Mouse (Mus musculus) hindbrain, embryonic 10.5 days (tissue): ENCODE data around the gene Asf1b. TPM values are rescaled to one million over a fixed set of nuclear protein-coding genes. Genes with fewer than 3 reads are reported as not detected.
"Not testable (repeated sequence)": the region's sequence is repeated elsewhere in the genome, so short reads cannot be mapped to it uniquely, and the experiment has no call there.

Experiments
- DNase-seq: peaks from one replicate; pipeline ENCODE4 v3.0.0-alpha.2; 2017; ENCODE audit warnings: low spot score
- H3K27ac ChIP-seq: fragments of 300-500 bp; sonication (generic); 2 replicates; pipeline ENCODE4 v1.5.1; 2016; ENCODE audit warnings: mild to moderate bottlenecking, moderate library complexity
- H3K27me3 ChIP-seq: fragments of 300-500 bp; sonication (generic); 2 replicates; pipeline ENCODE4 v1.6.1; 2016; ENCODE audit warnings: mild to moderate bottlenecking; ENCODE audit not compliant: poor library complexity, insufficient read depth, severe bottlenecking
- H3K36me3 ChIP-seq: fragments of 300-500 bp; sonication (generic); 2 replicates; pipeline ENCODE4 v1.6.1; 2016; ENCODE audit warnings: mild to moderate bottlenecking, moderate library complexity
- H3K4me1 ChIP-seq: fragments of 300-500 bp; sonication (generic); replicated peaks from 2 replicates; pipeline ENCODE4 v1.6.1; 2016; ENCODE audit warnings: mild to moderate bottlenecking
- H3K4me3 ChIP-seq: fragments of 300-500 bp; sonication (generic); 2 replicates; pipeline ENCODE4 v1.5.1; 2016; ENCODE audit warnings: mild to moderate bottlenecking, moderate library complexity
- H3K9me3 ChIP-seq: fragments of 300-500 bp; sonication (generic); 2 replicates; pipeline ENCODE4 v1.6.1; 2016; ENCODE audit warnings: mild to moderate bottlenecking, moderate library complexity
- WGBS: fragments of 180-500 bp; shearing (Covaris S2); methylation state at CpG from one replicate; pipeline ENCODE4 v1.1.7; 2016; 5-methylcytosine and 5-hydroxymethylcytosine counted together
- polyA plus RNA-seq: library from polyadenylated mRNA; unstranded; fragments of >200 nt; fragmentation: Nextera tagmentation; extraction: Ambion mirVana; gene quantifications from 2 replicates; pipeline ENCODE4 v1.2.1, GENCODE M21; 2016

Gene Asf1b
- polyA plus RNA-seq, 1 experiment from 2014 or later: 99.1 TPM

DNA sequence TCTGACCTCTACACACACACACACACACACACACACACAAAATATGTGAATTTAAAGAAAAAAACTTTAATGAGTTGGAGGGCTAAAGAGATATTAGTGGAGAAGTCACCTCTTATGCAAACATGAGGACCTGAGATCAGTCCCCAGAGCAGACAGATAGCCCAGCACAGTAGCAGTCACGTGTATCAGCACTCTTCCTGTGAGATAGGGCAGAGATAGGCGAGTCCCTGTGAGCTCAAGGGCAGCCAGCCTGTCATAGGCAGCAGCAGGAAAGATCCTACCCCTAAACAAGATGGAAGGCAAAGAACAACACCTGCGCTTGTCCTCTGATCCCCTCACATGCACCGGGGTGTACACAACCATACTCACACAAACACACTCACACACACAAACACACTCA, 27.1 kb downstream of the Asf1b start:
- no peak overlapping the region for H3K4me3 ChIP-seq
- H3K27ac ChIP-seq: no peak overlapping the region
- no peaks in the 10 kb centered on the region for H3K9me3 ChIP-seq
- H3K36me3 ChIP-seq: peaks cover 85% of the 10 kb centered on the region
- DNase-seq: no peak
- WGBS: 91% methylated on average over 4 of the region's 4 CpGs
- H3K4me1 ChIP-seq: peaks cover 11% of the 10 kb centered on the region
- H3K27me3 ChIP-seq: no peaks in the 10 kb centered on the region

DNA sequence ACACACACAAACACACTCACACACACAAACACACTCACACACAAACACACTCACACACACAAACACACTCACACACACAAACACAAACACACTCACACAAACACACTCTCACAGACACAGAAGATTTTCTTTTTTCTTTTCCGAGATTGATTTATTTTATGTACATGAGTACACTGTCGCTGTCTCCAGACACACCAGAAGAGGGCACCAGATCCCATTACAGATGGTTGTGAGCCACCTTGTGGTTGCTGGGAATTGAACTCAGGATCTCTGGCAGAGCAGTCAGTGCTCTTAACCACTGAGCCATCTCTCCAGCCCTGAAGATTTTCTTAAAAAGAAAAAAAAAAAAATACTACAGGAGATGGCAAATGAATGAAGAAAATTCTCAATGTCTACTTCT, 27.9 kb downstream of the Asf1b start:
- not testable (repeated sequence) for H3K9me3 ChIP-seq
- peaks cover 89% of the 10 kb centered on the region for H3K36me3 ChIP-seq
- 96% methylated on average over 2 of the region's 2 CpGs for WGBS

DNA sequence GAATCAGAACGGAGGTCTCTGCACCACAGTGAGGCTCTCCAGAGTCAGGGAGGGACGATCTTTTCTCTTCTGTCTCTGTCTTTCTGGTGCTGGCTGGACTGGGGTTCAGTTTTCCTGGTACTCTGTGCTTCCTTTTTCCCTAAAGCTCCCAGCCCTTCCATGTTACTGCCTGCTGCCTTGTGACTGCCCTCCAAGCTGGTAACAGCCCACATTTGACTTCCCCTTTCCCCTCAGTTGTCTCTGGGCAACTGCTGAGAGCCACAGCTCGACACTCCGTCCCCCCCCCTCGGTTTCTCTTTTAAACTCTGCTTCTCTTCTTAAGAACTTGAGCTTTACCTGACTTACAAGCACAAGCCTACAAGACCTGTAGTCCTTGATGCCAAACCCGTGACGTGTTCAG, 33.9 kb downstream of the Asf1b start:
- Histone ChIP-seq H3K27me3 (0 out of 2 replicates have a peak, but pooled peaks cover under 1% of the 10 kb centered on the region), H3K4me1 (no peaks in the 10 kb centered on the region), H3K36me3 (peaks cover 98% of the 10 kb centered on the region), H3K4me3 (no peak overlapping the region), H3K27ac (no peak overlapping the region), H3K9me3 (no peaks in the 10 kb centered on the region)
- DNase-seq: no peak
- 89% methylated on average over 7 of the region's 7 CpGs for WGBS

More for the DNA sequence above, 27.9 kb downstream of the Asf1b start:
- DNase-seq, H3K27me3 ChIP-seq, H3K4me1 ChIP-seq, H3K4me3 ChIP-seq, H3K27ac ChIP-seq: not testable (repeated sequence)

DNA sequence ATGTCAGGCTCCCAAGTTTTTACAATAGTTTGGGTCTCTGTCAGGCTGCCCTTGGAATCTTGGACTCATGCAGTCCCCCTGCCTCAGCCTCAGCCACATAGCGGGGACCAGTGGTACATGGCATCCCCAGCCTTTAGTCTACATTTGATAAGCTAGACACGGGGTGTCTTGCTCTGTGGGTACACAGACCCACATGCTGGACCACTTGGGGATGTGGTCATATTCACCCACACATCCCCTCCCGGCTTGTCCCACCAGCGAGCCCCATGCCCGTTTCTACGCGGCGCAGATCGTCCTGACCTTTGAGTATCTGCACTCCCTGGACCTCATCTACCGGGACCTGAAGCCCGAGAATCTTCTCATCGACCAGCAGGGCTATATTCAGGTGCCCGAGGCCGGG, 34.9 kb downstream of the Asf1b start:
- WGBS: 96% methylated on average over 14 of the region's 14 CpGs

DNA sequence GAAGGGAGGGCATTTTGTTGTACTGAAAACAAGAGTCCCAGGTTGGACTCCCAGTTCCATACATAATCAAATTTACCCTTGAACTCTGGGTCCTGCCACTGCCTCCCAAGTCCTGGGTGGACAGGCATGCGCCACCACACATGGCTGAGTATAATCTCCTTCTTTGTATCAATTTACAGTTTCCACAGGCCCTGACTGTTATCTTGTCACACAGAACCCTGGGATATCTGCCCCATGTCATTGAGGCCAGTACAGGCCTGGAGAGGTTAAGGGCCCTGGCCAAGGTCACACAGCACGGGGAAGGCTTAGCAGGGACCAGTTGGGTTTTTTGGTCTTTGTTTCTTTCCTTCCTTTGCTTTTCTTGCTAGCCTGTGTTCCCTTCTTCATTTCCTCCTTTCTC, 37.2 kb downstream of the Asf1b start:
- H3K9me3 ChIP-seq: no peaks in the 10 kb centered on the region
- 81% methylated on average over 2 of the region's 2 CpGs for WGBS
- H3K27me3 ChIP-seq: peaks cover 12% of the 10 kb centered on the region; the same call in 1 of the 2 replicates
- peaks cover 78% of the 10 kb centered on the region for H3K36me3 ChIP-seq
- no peak for DNase-seq
- peaks cover 13% of the 10 kb centered on the region for H3K4me1 ChIP-seq
- H3K4me3 ChIP-seq: no peak overlapping the region
- no peak overlapping the region for H3K27ac ChIP-seq

More for the DNA sequence above, 34.9 kb downstream of the Asf1b start:
- peaks cover 98% of the 10 kb centered on the region for H3K36me3 ChIP-seq
- no peaks in the 10 kb centered on the region for H3K9me3 ChIP-seq
- no peak for DNase-seq
- no peak overlapping the region for H3K27ac ChIP-seq
- H3K27me3 ChIP-seq: peaks cover 8% of the 10 kb centered on the region; the same call in 1 of the 2 replicates
- no peak overlapping the region for H3K4me3 ChIP-seq
- H3K4me1 ChIP-seq: no peaks in the 10 kb centered on the region

DNA sequence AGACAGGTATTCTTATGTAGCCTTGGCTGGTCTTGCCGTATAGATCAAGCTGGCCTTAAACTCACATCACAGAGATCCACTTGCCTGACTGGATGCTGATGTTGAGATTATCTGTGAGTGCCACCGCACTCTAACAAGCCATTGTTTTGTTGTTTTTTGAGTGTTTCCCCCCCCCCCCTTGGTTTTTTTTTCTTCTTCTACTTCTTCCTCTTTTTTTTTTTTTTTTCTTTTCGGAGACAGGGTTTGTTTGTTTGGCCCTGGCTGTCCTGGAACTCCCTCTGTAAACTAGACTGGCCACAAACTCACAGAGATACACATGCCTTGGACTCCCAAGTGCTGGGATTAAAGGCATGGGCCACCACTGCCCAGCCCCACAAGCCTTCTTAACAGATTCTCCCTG, 38.7 kb downstream of the Asf1b start:
- peaks cover 66% of the 10 kb centered on the region for H3K36me3 ChIP-seq
- H3K4me3 ChIP-seq: no peak overlapping the region
- no peak for DNase-seq
- no peak overlapping the region for H3K27ac ChIP-seq
- no peaks in the 10 kb centered on the region for H3K9me3 ChIP-seq
- 89% methylated on average over 3 of the region's 3 CpGs for WGBS
- peaks cover 14% of the 10 kb centered on the region for H3K27me3 ChIP-seq
- H3K4me1 ChIP-seq: peaks cover 21% of the 10 kb centered on the region

DNA sequence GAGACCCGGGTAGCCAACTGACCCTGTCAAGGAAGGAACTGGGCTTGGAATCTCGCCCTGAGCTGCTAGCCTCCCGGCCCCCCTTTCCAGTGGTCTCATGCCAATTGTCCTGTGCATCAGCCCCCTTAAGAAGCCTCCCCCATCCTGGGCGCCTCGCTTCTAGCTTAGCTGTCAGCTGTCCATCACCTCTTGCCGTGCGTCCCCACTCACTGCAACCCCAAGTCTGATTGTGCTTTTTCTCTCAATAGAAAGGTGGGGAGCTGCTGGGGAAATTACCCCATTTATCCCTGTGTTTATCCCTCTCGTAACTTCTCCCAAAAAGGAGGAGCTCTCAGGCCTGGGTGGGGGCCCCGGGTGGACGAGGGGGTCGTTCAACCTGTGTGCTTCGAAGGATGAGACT, 40.7 kb downstream of the Asf1b start:
- H3K9me3 ChIP-seq: no peaks in the 10 kb centered on the region
- no peak for DNase-seq
- peak overlapping the region; percentile 86 for H3K4me3 ChIP-seq
- 9% methylated on average over 12 of the region's 12 CpGs for WGBS
- peaks cover 32% of the 10 kb centered on the region for H3K4me1 ChIP-seq
- peaks cover 66% of the 10 kb centered on the region for H3K36me3 ChIP-seq
- H3K27me3 ChIP-seq: peaks cover 34% of the 10 kb centered on the region
- peak overlapping the region; percentile 95 for H3K27ac ChIP-seq

DNA sequence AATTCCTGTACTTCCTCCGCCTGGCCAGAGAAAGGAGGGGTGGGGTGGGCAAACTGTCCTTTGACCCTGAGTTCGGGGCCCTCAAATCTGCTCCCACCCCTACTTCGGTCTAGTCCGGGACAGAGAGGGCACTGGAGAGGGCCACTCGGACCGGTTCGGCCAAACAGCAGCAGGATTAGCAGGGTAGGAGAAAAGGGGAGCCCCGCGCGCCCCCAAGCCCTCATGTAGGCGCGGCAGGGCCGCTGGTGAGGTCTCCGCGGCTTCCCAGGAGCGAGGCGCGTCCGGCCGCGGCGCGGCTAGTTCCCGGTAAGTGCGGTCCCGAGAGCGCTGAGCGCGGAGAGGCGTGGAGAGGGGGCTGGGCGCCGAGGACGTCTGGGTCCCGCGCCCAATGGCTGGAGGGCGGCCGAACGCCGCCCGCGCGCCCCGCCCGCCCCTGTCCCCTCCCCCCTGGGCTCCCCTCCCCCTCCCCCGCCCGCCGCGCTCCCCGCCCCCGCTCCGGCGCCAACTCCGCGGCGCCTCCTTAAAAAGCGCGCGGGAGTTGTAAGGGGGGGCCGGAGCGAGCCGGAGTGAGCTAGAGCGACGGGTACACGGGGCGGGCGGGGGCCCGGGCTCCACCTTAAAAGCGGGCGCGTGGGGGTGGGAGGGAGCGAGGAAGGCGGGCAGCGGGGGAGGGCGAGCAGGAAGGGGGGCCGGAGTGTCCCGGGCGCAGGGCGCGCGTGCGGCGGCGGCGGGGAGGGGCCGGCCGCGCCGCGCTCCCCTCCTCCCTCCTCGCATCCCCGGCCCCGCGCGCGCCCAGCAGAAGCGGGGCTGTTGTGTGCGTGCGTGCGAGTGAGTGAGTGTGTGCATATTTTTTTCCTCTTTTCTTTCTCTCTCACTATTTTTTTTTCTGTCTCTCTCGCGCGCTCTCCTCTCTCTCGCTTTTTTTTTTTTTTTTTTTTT, 41.5 kb downstream of the Asf1b start:
- peaks cover 42% of the 10 kb centered on the region for H3K27me3 ChIP-seq
- H3K4me3 ChIP-seq: peak overlapping the region; percentile 86
- peak; percentile 87 for DNase-seq
- under 1% methylated on average over 92 of the region's 103 CpGs for WGBS
- H3K36me3 ChIP-seq: peaks cover 66% of the 10 kb centered on the region
- peaks cover 40% of the 10 kb centered on the region for H3K4me1 ChIP-seq
- H3K27ac ChIP-seq: peak overlapping the region; percentile 95
- no peaks in the 10 kb centered on the region for H3K9me3 ChIP-seq

DNA sequence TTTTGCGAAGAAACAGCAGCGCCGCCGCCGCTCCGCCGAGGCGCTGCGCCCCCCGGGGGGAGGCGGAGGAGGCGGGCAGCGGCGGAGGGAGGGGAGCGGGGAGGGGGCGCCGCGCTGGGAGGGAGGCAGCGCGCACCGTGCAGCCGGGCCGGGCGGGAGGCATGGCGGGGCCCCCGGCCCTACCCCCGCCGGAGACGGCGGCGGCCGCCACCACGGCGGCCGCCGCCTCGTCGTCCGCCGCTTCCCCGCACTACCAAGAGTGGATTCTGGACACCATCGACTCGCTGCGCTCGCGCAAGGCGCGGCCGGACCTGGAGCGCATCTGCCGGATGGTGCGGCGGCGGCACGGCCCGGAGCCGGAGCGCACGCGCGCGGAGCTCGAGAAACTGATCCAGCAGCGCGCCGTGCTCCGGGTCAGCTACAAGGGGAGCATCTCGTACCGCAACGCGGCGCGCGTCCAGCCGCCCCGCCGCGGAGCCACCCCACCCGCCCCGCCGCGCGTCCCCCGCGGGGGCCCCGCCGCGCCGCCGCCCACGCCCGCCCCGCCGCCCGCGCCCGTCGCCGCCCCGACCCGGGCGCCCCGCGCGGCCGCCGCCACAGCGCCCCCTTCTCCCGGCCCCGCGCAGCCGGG, 42.3 kb downstream of the Asf1b start, which contains the start of gene Samd1:
Gene Samd1 (plus strand): TSS at position 162 of the 631 bp plus-strand sequence.
- peak; percentile 66 for DNase-seq
- H3K27ac ChIP-seq: peak within 1 kb of the TSS; percentile 95
- WGBS: 6% methylated on average over 111 of the region's 112 CpGs
- peaks cover 66% of the 10 kb centered on the region for H3K36me3 ChIP-seq
- H3K9me3 ChIP-seq: no peaks in the 10 kb centered on the region
- H3K4me1 ChIP-seq: peaks cover 40% of the 10 kb centered on the region
- peaks cover 50% of the 10 kb centered on the region for H3K27me3 ChIP-seq
- H3K4me3 ChIP-seq: peak within 1 kb of the TSS; percentile 86

DNA sequence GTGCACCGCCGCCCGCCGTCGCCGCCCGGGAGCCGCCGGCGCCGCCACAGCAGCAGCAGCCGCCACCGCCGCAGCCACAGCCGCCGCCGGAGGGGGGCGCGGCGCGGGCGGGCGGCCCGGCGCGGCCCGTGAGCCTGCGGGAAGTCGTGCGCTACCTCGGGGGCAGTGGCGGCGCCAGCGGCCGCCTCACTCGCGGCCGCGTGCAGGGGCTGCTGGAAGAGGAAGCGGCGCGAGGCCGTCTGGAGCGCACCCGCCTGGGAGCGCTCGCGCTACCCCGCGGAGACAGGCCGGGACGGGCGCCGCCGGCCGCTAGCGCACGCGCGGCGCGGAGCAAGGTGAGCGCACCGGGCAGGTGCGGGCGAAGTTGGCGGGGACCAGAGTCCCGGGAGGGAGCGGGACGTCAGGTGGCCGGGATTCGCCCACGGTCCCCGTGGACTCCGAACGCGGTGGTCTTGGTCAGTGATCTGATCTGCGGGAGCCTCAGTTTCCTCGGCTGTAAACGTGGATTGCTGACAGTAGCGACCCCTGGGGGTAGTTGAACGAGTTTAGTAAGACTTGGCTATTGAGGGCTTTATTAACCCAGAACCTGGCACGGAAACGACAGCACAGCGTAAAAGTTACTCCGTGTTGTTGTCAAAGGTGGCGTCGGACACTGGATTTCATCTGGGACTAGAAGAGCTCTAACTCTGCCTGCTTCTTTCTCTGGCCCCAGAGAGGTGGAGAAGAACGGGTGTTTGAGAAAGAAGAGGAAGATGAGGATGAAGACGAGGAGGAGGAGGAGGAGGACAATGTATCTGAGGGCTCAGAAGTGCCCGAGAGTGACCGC, 43.1 kb downstream of the Asf1b start:
- peak overlapping the region; percentile 86 for H3K4me3 ChIP-seq
- H3K4me1 ChIP-seq: peaks cover 47% of the 10 kb centered on the region
- H3K27me3 ChIP-seq: peaks cover 58% of the 10 kb centered on the region
- peak overlapping the region; percentile 87 for H3K27ac ChIP-seq
- 4% methylated on average over 80 of the region's 92 CpGs for WGBS
- H3K36me3 ChIP-seq: peaks cover 63% of the 10 kb centered on the region
- DNase-seq: peak; percentile 72
- no peaks in the 10 kb centered on the region for H3K9me3 ChIP-seq

DNA sequence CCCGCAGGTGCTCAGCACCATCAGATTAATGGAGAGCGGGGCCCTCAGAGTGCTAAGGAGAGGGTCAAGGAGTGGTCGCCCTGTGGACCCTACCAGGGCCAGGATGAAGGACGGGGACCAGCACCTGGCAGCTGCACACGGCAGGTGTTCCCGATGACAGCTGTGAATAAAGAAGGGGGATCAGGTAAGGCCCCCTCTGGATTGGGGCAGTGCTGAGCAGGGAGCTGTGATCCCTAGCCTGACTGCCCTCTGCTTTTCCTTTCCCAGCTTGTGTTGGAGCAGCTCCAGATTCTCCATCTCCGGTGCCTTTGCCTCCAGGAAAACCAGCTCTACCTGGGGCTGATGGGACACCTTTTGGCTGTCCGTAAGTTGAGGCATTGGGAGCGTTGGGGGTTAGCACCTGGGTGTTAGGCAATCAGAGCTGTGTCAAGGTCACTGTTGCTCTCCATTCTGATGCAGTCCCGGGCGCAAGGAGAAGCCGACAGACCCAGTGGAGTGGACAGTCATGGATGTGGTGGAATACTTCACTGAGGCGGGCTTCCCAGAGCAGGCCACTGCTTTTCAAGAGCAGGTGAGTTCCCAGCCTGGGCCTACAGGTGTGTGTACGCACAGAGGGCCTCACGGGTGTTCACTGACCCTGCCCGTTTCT, 43.9 kb downstream of the Asf1b start:
- Histone ChIP-seq H3K27me3 (peaks cover 63% of the 10 kb centered on the region), H3K27ac (0 out of 2 replicates have a peak overlapping the region, but pooled peaks have one; percentile 87), H3K36me3 (peaks cover 56% of the 10 kb centered on the region), H3K9me3 (no peaks in the 10 kb centered on the region), H3K4me3 (peak overlapping the region; percentile 86), H3K4me1 (peaks cover 50% of the 10 kb centered on the region)
- DNase-seq: no peak
- WGBS: 70% methylated on average over 16 of the region's 16 CpGs

DNA sequence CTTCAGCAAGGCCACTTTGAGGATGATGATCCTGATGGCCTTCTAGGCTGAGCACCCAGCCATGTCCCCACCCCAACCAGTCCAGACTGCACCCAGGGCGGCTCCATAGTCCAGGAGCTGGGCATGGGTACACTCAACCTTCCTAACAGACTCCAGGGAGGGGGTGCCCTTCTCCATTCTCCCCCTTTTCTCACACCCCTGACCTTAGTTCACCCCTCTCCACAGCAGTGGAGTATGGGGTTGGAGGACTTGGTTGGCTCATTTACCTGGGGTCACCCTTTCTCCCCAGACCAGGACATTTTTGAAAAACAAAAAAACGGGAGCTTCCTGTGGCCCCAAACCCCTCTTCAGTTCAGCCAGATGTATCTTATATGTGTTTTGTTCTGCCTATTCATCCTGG, 44.5 kb downstream of the Asf1b start:
- H3K27me3 ChIP-seq: peaks cover 58% of the 10 kb centered on the region

More for the DNA sequence above, 44.5 kb downstream of the Asf1b start:
- 89% methylated on average over 2 of the region's 2 CpGs for WGBS
- H3K4me1 ChIP-seq: peaks cover 55% of the 10 kb centered on the region
- no peak overlapping the region for H3K27ac ChIP-seq
- H3K9me3 ChIP-seq: no peaks in the 10 kb centered on the region
- H3K4me3 ChIP-seq: peak overlapping the region; percentile 86
- no peak for DNase-seq
- H3K36me3 ChIP-seq: peaks cover 49% of the 10 kb centered on the region
